Mouse (Mus musculus) liver, embryonic 14.5 days (tissue): ENCODE data around the gene Pamr1.

Experiments used
- CTCF ChIP-seq: IDR thresholded peaks from 2 replicates; pipeline ENCODE4 v1.5.1; 2016; ENCODE audit warnings: antibody characterized with exemption, low read depth, control low read depth
- EP300 ChIP-seq: IDR thresholded peaks from 2 replicates; pipeline ENCODE4 v1.6.1; 2016; ENCODE audit warnings: antibody characterized with exemption, low read depth

- no peak for TF ChIP-seq CTCF
- TF ChIP-seq EP300: no peak
Observed at GRCm38 (mm10) chr2:102610485-102610884, 60.7 kb downstream of the Pamr1 start.
